Mouse (Mus musculus) liver, adult (tissue): ENCODE measurements around the gene Nxnl2.

ENCODE experiments used
- GATA4 ChIP-seq: IDR thresholded peaks from 2 replicates; pipeline ENCODE4 v1.6.1; 2014; ENCODE audit warnings: mild to moderate bottlenecking, low read length; ENCODE audit not compliant: insufficient replicate concordance

The Nxnl2 gene

GRCm38 (mm10) chr13:51157291-51157690 is 13.5 kb upstream of the Nxnl2 start:
- TF ChIP-seq GATA4, result no peak

DNA sequence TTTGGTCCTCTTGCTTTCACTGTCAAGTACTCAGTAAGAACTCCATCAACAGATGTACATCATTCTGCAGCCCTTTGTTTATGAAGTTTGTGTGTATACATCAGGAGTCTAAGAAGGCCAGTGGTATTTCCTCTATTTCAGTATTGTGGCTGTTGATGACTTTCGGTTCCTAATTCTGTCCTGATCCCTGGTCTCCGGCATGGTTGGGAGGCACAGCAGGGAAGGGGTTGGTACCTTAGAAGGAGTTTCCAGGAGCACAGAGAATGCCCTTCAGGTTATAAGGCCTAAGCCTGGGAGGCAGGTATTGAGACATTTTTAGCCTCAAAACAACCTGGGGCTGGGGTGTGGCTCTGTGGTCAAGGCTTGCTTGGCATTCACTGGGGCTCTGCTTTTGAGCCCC is 9.2 kb upstream of the Nxnl2 start:
- no peak for TF ChIP-seq GATA4

- no peak for TF ChIP-seq GATA4
Observed at GRCm38 (mm10) chr13:51162246-51162645, 8.6 kb upstream of the Nxnl2 start.

- no peak for TF ChIP-seq GATA4
Observed at GRCm38 (mm10) chr13:51166711-51167110, 4.1 kb upstream of the Nxnl2 start.

DNA sequence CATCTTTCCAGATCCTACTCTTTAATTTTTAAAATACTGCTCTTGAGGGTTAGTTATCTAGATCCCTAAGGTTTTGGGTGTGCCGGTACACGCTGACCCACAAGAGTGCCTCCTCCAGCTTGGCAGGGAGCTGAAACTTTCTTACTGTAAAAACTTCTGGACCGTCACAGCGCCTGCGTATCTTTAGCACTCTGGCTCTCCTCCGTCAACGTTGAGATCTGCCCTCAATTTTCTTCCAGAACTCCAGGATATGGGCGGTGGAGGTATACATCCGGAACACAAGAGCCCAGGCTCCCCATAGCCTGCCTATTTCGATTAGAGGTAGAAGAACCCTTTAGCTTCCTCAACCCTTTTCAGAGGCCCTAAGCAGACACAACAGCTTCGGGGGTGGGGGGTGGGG is 607 bp upstream of the Nxnl2 start:
- TF ChIP-seq GATA4, result no peak

DNA sequence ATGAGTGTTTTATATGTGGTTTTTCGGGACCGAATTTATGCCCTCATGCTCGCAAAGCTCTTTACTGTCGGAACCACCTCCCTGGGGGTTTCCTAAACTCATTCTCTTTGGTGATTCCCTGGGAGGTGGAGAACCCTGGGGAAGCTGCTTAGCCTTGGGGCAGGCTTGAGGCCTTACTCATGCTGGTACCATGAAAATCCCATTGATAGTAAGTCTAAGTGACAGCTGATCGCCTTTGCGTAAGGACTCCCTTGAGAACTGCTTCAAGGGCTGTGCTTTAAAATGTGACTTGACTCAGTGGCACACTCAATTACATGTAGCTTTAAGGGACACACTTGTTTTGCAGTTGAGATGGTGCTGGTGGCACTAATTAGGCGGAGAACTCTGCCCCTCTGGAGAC is 1.8 kb downstream of the Nxnl2 start:
- TF ChIP-seq GATA4, result no peak

DNA sequence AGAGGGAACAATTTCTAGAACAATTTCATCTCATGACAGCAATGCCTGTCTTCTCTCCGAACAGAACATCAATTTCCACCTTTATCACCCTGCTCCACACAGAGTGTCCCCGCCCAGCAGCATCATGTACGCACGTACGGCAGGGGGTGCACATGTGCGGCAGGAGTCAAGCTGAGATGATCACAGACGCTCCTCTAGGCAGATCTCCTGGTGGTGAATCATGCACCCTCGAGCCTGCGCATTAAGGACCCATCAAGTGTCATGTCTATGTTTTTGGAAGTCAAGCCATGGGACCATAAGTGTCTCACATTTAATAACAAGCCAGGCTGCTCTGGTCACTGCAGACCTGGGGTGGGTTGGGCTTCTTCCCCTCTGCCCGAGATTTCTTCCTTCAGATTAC is 8.1 kb downstream of the Nxnl2 start:
- no peak for TF ChIP-seq GATA4

- TF ChIP-seq GATA4, result no peak
Observed at GRCm38 (mm10) chr13:51179362-51179761, 8.5 kb downstream of the Nxnl2 start.

DNA sequence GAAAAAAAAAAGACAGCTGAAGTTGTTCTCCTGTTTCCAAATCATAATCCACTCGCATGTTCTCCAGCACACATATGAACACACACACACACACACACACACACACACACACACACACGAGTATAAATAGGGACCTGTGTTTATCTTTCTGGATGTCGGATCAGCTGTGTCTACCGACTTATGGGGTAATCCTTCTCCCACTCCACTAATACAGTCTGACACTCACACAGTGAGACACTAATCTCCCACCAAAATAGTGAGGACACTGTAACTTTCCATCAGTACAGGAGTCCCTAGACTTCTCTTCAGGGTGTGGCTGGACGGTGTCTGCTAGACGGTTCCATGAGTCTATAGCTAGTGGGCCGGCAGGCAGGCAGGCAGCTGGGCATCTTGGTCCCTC is 11.4 kb downstream of the Nxnl2 start:
- TF ChIP-seq GATA4, result no peak

DNA sequence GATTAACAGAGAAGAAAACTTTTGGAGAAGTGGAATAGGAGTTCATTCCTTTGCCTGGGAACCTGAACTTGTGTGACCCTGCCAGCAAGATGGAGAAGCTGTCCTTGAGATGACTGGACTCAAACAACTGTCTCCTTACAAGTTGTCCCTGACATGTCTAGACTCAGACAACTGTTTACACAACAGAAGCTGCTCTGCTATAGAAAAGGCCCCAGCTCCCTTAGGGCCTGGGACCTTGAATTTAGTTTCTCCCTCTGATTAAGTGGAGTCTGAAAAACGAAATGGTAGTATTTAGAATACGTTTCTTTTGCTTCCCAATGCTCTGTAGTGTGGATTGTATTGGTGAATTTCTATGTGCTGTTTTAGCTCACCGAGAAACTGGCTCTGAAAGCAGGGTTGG is 14.1 kb downstream of the Nxnl2 start:
- no peak for TF ChIP-seq GATA4

- TF ChIP-seq GATA4, result no peak
Observed at GRCm38 (mm10) chr13:51190336-51190735, 19.5 kb downstream of the Nxnl2 start.

GRCm38 (mm10) chr13:51191416-51192140 is 20.8 kb downstream of the Nxnl2 start:
- no peak for TF ChIP-seq GATA4

DNA sequence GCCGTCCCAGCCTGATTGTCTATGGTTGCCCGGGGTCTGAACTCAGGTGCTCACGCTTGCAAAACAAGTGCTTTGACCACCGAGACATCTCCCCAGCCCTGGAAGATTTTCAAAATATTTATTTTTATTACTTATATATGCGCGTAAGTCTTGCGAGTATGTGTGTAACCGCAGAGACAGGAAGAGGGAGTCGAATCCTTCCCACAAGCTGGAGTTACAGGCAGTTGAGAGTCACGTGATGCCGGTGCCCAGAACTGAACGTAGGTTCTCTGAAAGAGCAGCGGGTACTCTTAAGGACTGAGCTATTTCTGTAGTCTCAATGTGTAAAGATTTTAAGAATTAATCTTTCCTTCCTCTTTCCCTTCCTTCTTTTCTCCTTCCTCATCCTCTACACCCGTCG is 23.1 kb downstream of the Nxnl2 start:
- no peak for TF ChIP-seq GATA4

- no peak for TF ChIP-seq GATA4
Observed at GRCm38 (mm10) chr13:51197699-51198098, 26.9 kb downstream of the Nxnl2 start.

DNA sequence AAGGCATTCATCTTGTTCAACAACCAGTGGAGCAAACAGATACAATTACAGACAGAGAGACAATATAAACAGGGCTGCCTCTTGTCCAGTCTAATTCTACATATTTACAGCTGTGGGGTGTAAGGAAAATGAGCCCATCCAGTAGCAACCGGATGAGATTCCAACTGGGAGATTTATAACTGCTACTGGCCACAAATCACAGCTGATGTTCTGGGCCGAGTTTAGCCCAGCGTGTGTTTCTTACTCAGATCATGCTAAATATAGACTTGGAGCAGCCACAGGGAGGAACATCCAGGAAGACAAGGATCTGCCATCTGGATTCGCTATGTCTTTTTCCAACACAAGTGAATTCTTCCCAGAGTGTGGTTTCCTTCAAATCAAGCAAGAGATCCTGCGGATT is 27.4 kb downstream of the Nxnl2 start:
- TF ChIP-seq GATA4, result no peak

DNA sequence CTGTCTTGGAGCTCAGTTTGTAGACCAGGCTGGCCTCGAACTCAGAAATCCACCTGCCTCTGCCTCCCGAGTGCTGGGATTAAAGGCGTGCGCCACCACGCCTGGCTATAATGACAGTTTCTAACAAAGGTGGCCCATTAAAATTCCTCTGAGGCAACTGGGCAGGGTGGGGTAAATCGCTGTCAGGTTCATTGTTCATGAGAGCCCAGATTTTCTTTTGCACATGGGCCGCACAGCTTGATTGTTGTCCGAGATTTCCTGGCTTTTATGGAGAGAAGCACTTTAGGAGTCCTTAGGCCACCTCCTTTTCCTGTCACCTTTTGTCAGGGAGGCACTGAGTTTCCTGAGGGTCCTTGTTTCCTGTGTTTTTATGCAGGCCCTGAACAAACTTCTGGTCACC is 32.6 kb downstream of the Nxnl2 start:
- TF ChIP-seq GATA4, result no peak

- no peak for TF ChIP-seq GATA4
Observed at GRCm38 (mm10) chr13:51207965-51208364, 37.1 kb downstream of the Nxnl2 start.
